Mouse (Mus musculus) heart, postnatal 4 days (tissue): Measurements from ENCODE around the gene Cryzl2. TPM values are rescaled to one million over a fixed set of nuclear protein-coding genes. Genes with fewer than 3 reads are reported as not detected.
A peak's percentile ranks its signal among the peaks of the same experiment; 100 is the strongest.

Experiments used
- DNase-seq: peaks from one replicate; pipeline ENCODE4 v3.0.0; 2021
- total RNA-seq, 2 experiments: library from RNA; stranded (reverse); gene quantifications; 2 replicates each; pipeline ENCODE4 v1.2.3; 2021

Cryzl2 gene
- total RNA-seq, 2 experiments from 2014 or later, result 20.1 to 22.8 TPM

GRCm38 (mm10) chr1:157535571-157535970 lies 77.2 kb downstream of the Cryzl2 start:
- DNase-seq, result no peak

- DNase-seq, result peak; percentile 60
These were observed 78.1 kb downstream of the Cryzl2 start for GRCm38 (mm10) chr1:157536471-157536870.

- peak; percentile 37 for DNase-seq
These were observed 79.3 kb downstream of the Cryzl2 start for GRCm38 (mm10) chr1:157537636-157538035.

Other genes starting within 250 kb of the Cryzl2 start
- 10 to 100 TPM; 32.6 to 35.7 TPM for gene Rasal2, start 46.0 kb upstream of the Cryzl2 start, total RNA-seq
- 1 to 10 TPM; 2.3 TPM for gene Sec16b, start 48.2 kb downstream of the Cryzl2 start, total RNA-seq